In genomic region chr6:145781256-145781655, GRCm38 (mm10) we compare ENCODE assay signal across 18 mouse cellular contexts. TPM values are rescaled to one million over a fixed set of nuclear protein-coding genes. Genes with fewer than 3 reads are reported as not detected.
DNase-seq lines count a peak whose midpoint lies in the region; ATAC-seq and TF ChIP-seq lines count a peak whose summit lies in the region.
"Had no signal": no experiment of that assay in that cellular context is flagged by ENCODE, and none has a peak within 500 bp of the region (broad histone marks: within the 10 kb centered on the region; RNA-seq: fewer than 3 reads in every experiment).

No protein-coding gene starts in this region.

- no peak overlapping the region for H3K4me3 ChIP-seq in heart, adult 2 months
- H3K4me3 ChIP-seq in liver, embryonic 11.5 days (ENCODE audit: low read depth, low read length) = no peak overlapping the region
- H3K4me3 ChIP-seq in intestine, embryonic 16.5 days (ENCODE audit: low read length) = no peak overlapping the region
- H3K4me3 ChIP-seq: forebrain, embryonic 15.5 days; hindbrain, embryonic 10.5 days; kidney, embryonic 15.5 days; liver, embryonic 13.5 days; lung, embryonic 15.5 days; midbrain, embryonic 12.5 days; neural tube, embryonic 15.5 days had no signal

- TF ChIP-seq EP300 in heart, adult 2 months (IDR thresholded peaks at IDR 0.05; ENCODE audit: insufficient read depth, low read depth, low read length) = no peak

- WGBS in heart, adult 2 months = 78% methylated on average over 9 of the region's 9 CpGs
- 87% methylated on average over 9 of the region's 9 CpGs for WGBS in liver, embryonic 11.5 days
- WGBS in intestine, embryonic 16.5 days = 86% methylated on average over 9 of the region's 9 CpGs

- peaks cover 15% of the 10 kb centered on the region for H3K36me3 ChIP-seq in heart, adult 2 months (ENCODE audit: control insufficient read depth, insufficient read depth, low read length)
- no peaks in the 10 kb centered on the region for H3K36me3 ChIP-seq in liver, embryonic 11.5 days (ENCODE audit: control insufficient read depth, insufficient read depth, low read length)
- no peaks in the 10 kb centered on the region for H3K36me3 ChIP-seq in intestine, embryonic 16.5 days (ENCODE audit: control insufficient read depth, insufficient read depth, low read length)
- H3K36me3 ChIP-seq: forebrain, embryonic 15.5 days; hindbrain, embryonic 10.5 days; kidney, embryonic 15.5 days; liver, embryonic 13.5 days; lung, embryonic 15.5 days; midbrain, embryonic 12.5 days; neural tube, embryonic 15.5 days had no signal

- H3K9me3 ChIP-seq in liver, embryonic 11.5 days (ENCODE audit: control insufficient read depth, low read length) = no peaks in the 10 kb centered on the region
- H3K9me3 ChIP-seq in intestine, embryonic 16.5 days (ENCODE audit: control insufficient read depth, low read length) = no peaks in the 10 kb centered on the region
- H3K9me3 ChIP-seq: forebrain, embryonic 15.5 days; hindbrain, embryonic 10.5 days; kidney, embryonic 15.5 days; liver, embryonic 13.5 days; lung, embryonic 15.5 days; midbrain, embryonic 12.5 days; neural tube, embryonic 15.5 days had no signal

- H3K79me2 ChIP-seq in heart, adult 2 months (replicated peaks; ENCODE audit: control insufficient read depth, insufficient read depth, low read length) = peaks cover 3% of the 10 kb centered on the region; the same call in 1 of the 2 replicates

- TF ChIP-seq POLR2A in heart, adult 2 months (IDR thresholded peaks at IDR 0.05; ENCODE audit: insufficient read depth, low read depth, low read length) = no peak

- peak overlapping the region; percentile 59 for H3K27ac ChIP-seq in heart, adult 2 months
- H3K27ac ChIP-seq in liver, embryonic 11.5 days (ENCODE audit: low read depth, low read length) = no peak overlapping the region
- no peak overlapping the region for H3K27ac ChIP-seq in intestine, embryonic 16.5 days (ENCODE audit: low read length)
- H3K27ac ChIP-seq: forebrain, embryonic 15.5 days; hindbrain, embryonic 10.5 days; liver, embryonic 13.5 days; lung, embryonic 15.5 days; macrophage; midbrain, embryonic 12.5 days; neural tube, embryonic 15.5 days had no signal

- no peaks in the 10 kb centered on the region for H3K27me3 ChIP-seq in heart, adult 2 months (ENCODE audit: control insufficient read depth, insufficient read depth, low read length)
- H3K27me3 ChIP-seq in liver, embryonic 11.5 days (replicated peaks; ENCODE audit: control insufficient read depth, insufficient read depth, low read length) = no peaks in the 10 kb centered on the region
- H3K27me3 ChIP-seq in intestine, embryonic 16.5 days (replicated peaks; ENCODE audit: control insufficient read depth, insufficient read depth, low read length) = no peaks in the 10 kb centered on the region
- H3K27me3 ChIP-seq: forebrain, embryonic 15.5 days; kidney, embryonic 15.5 days; liver, embryonic 13.5 days; lung, embryonic 15.5 days; midbrain, embryonic 12.5 days; neural tube, embryonic 15.5 days; Patski had no signal

- H3K4me1 ChIP-seq in heart, adult 2 months (ENCODE audit: control insufficient read depth, insufficient read depth, low read length) = peaks cover 27% of the 10 kb centered on the region
- H3K4me1 ChIP-seq in liver, embryonic 11.5 days (replicated peaks; ENCODE audit: control insufficient read depth, insufficient read depth, low read length) = no peaks in the 10 kb centered on the region
- peaks cover 4% of the 10 kb centered on the region for H3K4me1 ChIP-seq in intestine, embryonic 16.5 days (ENCODE audit: control insufficient read depth, insufficient read depth, low read length)
- H3K4me1 ChIP-seq: liver, embryonic 13.5 days had no signal

- TF ChIP-seq CTCF in heart, adult 2 months (IDR thresholded peaks at IDR 0.05) = no peak

- no peak overlapping the region for H3K4me2 ChIP-seq in liver, embryonic 11.5 days
- no peak overlapping the region for H3K4me2 ChIP-seq in intestine, embryonic 16.5 days (ENCODE audit: low read depth, low read length)
- H3K4me2 ChIP-seq: forebrain, embryonic 15.5 days; kidney, embryonic 15.5 days; liver, embryonic 13.5 days; lung, embryonic 15.5 days; midbrain, embryonic 12.5 days; neural tube, embryonic 15.5 days had no signal

- intact Hi-C loops in heart, adult 2 months (cut with DNase I) = no loop called here
- intact Hi-C loops in heart, postnatal 14 days (cut with DNase I) = no loop called here

- ATAC-seq in liver, embryonic 11.5 days (replicated peaks; ENCODE audit: low FRiP score) = no peak
- ATAC-seq in intestine, embryonic 16.5 days = no peak
- ATAC-seq: forebrain, embryonic 15.5 days; Patski had no signal

- DNase-seq in heart, adult 2 months = no peak
- no peak for DNase-seq in heart, postnatal 14 days
- DNase-seq in CD4-positive helper T cell, adult 2 months (ENCODE audit: low read depth, low spot score) = peak; percentile 9
- DNase-seq in cerebellum, adult 11-12 months = peak; percentile 73
- DNase-seq in cerebellum, postnatal 25 days = peak; percentile 75 to 82
- DNase-seq in liver, embryonic 11.5 days (ENCODE audit: low spot score) = no peak
- no peak for DNase-seq in thymus, postnatal 14 days
- DNase-seq: liver, embryonic 13.5 days; right cerebral cortex, postnatal 25 days had no signal

- H3K9ac ChIP-seq in heart, adult 2 months (ENCODE audit: low read depth, low read length) = no peak overlapping the region
- no peak overlapping the region for H3K9ac ChIP-seq in liver, embryonic 11.5 days (ENCODE audit: low read depth, low read length)
- no peak overlapping the region for H3K9ac ChIP-seq in intestine, embryonic 16.5 days (ENCODE audit: low read depth, low read length)
- H3K9ac ChIP-seq: forebrain, embryonic 15.5 days; kidney, embryonic 15.5 days; liver, embryonic 13.5 days; lung, embryonic 15.5 days; midbrain, embryonic 12.5 days; neural tube, embryonic 15.5 days had no signal

RNA-seq across cellular contexts. Expression of gene Rassf8, which starts 34.7 kb away (rescaled TPM):
- total RNA-seq in heart, adult 2 months (2021) = 10 to 100 TPM; 56.9 to 58.2 TPM
- 18.1 and 36.4 TPM in 2 replicates for polyA plus RNA-seq in heart, adult 2 months (2012; rRNA removed)
- total RNA-seq in heart, postnatal 14 days (2021) = 10 to 100 TPM; 58.2 to 58.4 TPM
- polyA plus RNA-seq in liver, embryonic 11.5 days (2014; fragmentation: Nextera tagmentation; extraction: Ambion mirVana) = 2.5 and 4.1 TPM in 2 replicates
- polyA plus RNA-seq in intestine, embryonic 16.5 days (2015; fragmentation: Nextera tagmentation; extraction: Ambion mirVana) = 3.1 and 3.2 TPM in 2 replicates

Comparison
In these comparisons a context has a peak if more than half of its experiments do, and no peak if none do; other contexts are left out.
1. DNase-seq: peak in CD4-positive helper T cell, adult 2 months (single experiment), cerebellum, adult 11-12 months (single experiment) and cerebellum, postnatal 25 days (2 of 2); none in heart, adult 2 months (0 of 2), heart, postnatal 14 days (0 of 2), liver, embryonic 11.5 days (single experiment) and thymus, postnatal 14 days (single experiment).